Mouse (Mus musculus) R1 (cell line): ENCODE measurements around the gene Trp73.

Experiments
- DNase-seq: peaks from one replicate; pipeline ENCODE4 v3.0.0-alpha.2; 2018; ENCODE audit warnings: low read depth, low spot score

Trp73 gene

GRCm38 (mm10) chr4:154103912-154104311 lies 36.1 kb downstream of the Trp73 start:
- DNase-seq, result no peak

GRCm38 (mm10) chr4:154103386-154103785 lies 36.6 kb downstream of the Trp73 start:
- no peak for DNase-seq

GRCm38 (mm10) chr4:154099361-154099760 lies 40.6 kb downstream of the Trp73 start:
- no peak for DNase-seq

- DNase-seq, result no peak
Observed at GRCm38 (mm10) chr4:154096111-154096510, 43.9 kb downstream of the Trp73 start.

- peak; percentile 60 for DNase-seq
Observed at GRCm38 (mm10) chr4:154093210-154093609, 46.8 kb downstream of the Trp73 start.

- DNase-seq, result no peak
Observed at GRCm38 (mm10) chr4:154091356-154091755, 48.7 kb downstream of the Trp73 start.

- DNase-seq, result peak; percentile 21
Observed at GRCm38 (mm10) chr4:154089205-154089604, 50.8 kb downstream of the Trp73 start.

- DNase-seq, result no peak
Observed at GRCm38 (mm10) chr4:154086436-154086835, 53.6 kb downstream of the Trp73 start.

- DNase-seq, result peak; percentile 66
Observed at GRCm38 (mm10) chr4:154085856-154086255, 54.2 kb downstream of the Trp73 start.

GRCm38 (mm10) chr4:154081974-154082373 lies 58.0 kb downstream of the Trp73 start:
- peak; percentile 94 for DNase-seq

- DNase-seq, result no peak
Observed at GRCm38 (mm10) chr4:154081021-154081420, 59.0 kb downstream of the Trp73 start.

GRCm38 (mm10) chr4:154080211-154080610 lies 59.8 kb downstream of the Trp73 start:
- DNase-seq, result no peak

- DNase-seq, result no peak
Observed at GRCm38 (mm10) chr4:154071941-154072340, 68.1 kb downstream of the Trp73 start.

- DNase-seq, result no peak
Observed at GRCm38 (mm10) chr4:154071521-154071920, 68.5 kb downstream of the Trp73 start.

GRCm38 (mm10) chr4:154070896-154071295 lies 69.1 kb downstream of the Trp73 start:
- peak; percentile 89 for DNase-seq

GRCm38 (mm10) chr4:154064827-154065773 lies 74.9 kb downstream of the Trp73 start:
- DNase-seq, result peak; percentile 64

- no peak for DNase-seq
Observed at GRCm38 (mm10) chr4:154057696-154058095, 82.3 kb downstream of the Trp73 start.

- no peak for DNase-seq
Observed at GRCm38 (mm10) chr4:154056661-154057060, 83.3 kb downstream of the Trp73 start.

GRCm38 (mm10) chr4:154056046-154056445 lies 84.0 kb downstream of the Trp73 start:
- DNase-seq, result no peak

GRCm38 (mm10) chr4:154055482-154055881 lies 84.5 kb downstream of the Trp73 start:
- no peak for DNase-seq

- peak; percentile 23 for DNase-seq
Observed at GRCm38 (mm10) chr4:154053065-154053464, 86.9 kb downstream of the Trp73 start.

GRCm38 (mm10) chr4:154051401-154051800 lies 88.6 kb downstream of the Trp73 start:
- DNase-seq, result no peak

GRCm38 (mm10) chr4:154045837-154046236 lies 94.2 kb downstream of the Trp73 start:
- DNase-seq, result peak; percentile 21
